In genomic region chr7:88544976-88545654, GRCm38 (mm10) we compare ENCODE assay signal across 16 mouse cellular contexts.
DNase-seq lines count a peak whose midpoint lies in the region; ATAC-seq and TF ChIP-seq lines count a peak whose summit lies in the region.
"Had no signal": no experiment of that assay in that cellular context is flagged by ENCODE, and none has a peak within 500 bp of the region (broad histone marks: within the 10 kb centered on the region; RNA-seq: fewer than 3 reads in every experiment).

No protein-coding gene starts in this region.

- H3K4me2 ChIP-seq in hindbrain, embryonic 13.5 days, result no peak overlapping the region
- H3K4me2 ChIP-seq in hindbrain, postnatal 0 days (ENCODE audit: low read depth, low read length), result no peak overlapping the region
- no peak overlapping the region for H3K4me2 ChIP-seq in neural tube, embryonic 12.5 days (replicated peaks)
- no peak overlapping the region for H3K4me2 ChIP-seq in hindbrain, embryonic 16.5 days (ENCODE audit: low read length)
- H3K4me2 ChIP-seq: embryonic facial prominence, embryonic 15.5 days; heart, embryonic 12.5 days; intestine, embryonic 15.5 days; limb, embryonic 15.5 days; liver, embryonic 13.5 days had no signal

- no peaks in the 10 kb centered on the region for H3K27me3 ChIP-seq in hindbrain, embryonic 13.5 days
- H3K27me3 ChIP-seq in hindbrain, postnatal 0 days (ENCODE audit: insufficient read depth, low read length), result no peaks in the 10 kb centered on the region
- no peaks in the 10 kb centered on the region for H3K27me3 ChIP-seq in neural tube, embryonic 12.5 days (replicated peaks)
- H3K27me3 ChIP-seq in hindbrain, embryonic 16.5 days (replicated peaks; ENCODE audit: control insufficient read depth, insufficient read depth, low read length), result no peaks in the 10 kb centered on the region
- H3K27me3 ChIP-seq: embryonic facial prominence, embryonic 15.5 days; heart, embryonic 12.5 days; intestine, embryonic 15.5 days; limb, embryonic 15.5 days; liver, embryonic 13.5 days; megakaryocyte, embryonic 14.5 days had no signal

- H3K36me3 ChIP-seq in hindbrain, embryonic 13.5 days, result no peaks in the 10 kb centered on the region
- H3K36me3 ChIP-seq in hindbrain, postnatal 0 days (ENCODE audit: insufficient read depth, low read length), result no peaks in the 10 kb centered on the region
- H3K36me3 ChIP-seq in neural tube, embryonic 12.5 days, result no peaks in the 10 kb centered on the region
- no peaks in the 10 kb centered on the region for H3K36me3 ChIP-seq in hindbrain, embryonic 16.5 days (ENCODE audit: control insufficient read depth, insufficient read depth, low read length)
- H3K36me3 ChIP-seq: embryonic facial prominence, embryonic 10.5 days; embryonic facial prominence, embryonic 15.5 days; heart, embryonic 12.5 days; intestine, embryonic 15.5 days; limb, embryonic 15.5 days; liver, embryonic 13.5 days had no signal

- TF ChIP-seq CTCF in hindbrain, postnatal 0 days (IDR thresholded peaks at IDR 0.05; ENCODE audit: low read depth), result no peak

- peak; percentile 28; the same call in 1 of the 2 replicates for ATAC-seq in hindbrain, embryonic 13.5 days (ENCODE audit: low FRiP score)
- no peak for ATAC-seq in hindbrain, postnatal 0 days
- ATAC-seq in neural tube, embryonic 12.5 days (ENCODE audit: low FRiP score, low read depth), result 0 out of 2 replicates have a peak, but pooled peaks have one; percentile 35
- peak; percentile 50; the same call in 1 of the 2 replicates for ATAC-seq in hindbrain, embryonic 16.5 days

- 36% methylated on average over 5 of the region's 5 CpGs for WGBS in hindbrain, embryonic 13.5 days
- WGBS in hindbrain, postnatal 0 days, result 27% methylated on average over 5 of the region's 5 CpGs
- WGBS in neural tube, embryonic 12.5 days, result 50% methylated on average over 5 of the region's 5 CpGs
- WGBS in hindbrain, embryonic 16.5 days, result 29% methylated on average over 5 of the region's 5 CpGs

- H3K4me1 ChIP-seq in hindbrain, embryonic 13.5 days (replicated peaks), result peaks cover 6% of the 10 kb centered on the region; the same call in 1 of the 2 replicates
- no peaks in the 10 kb centered on the region for H3K4me1 ChIP-seq in hindbrain, postnatal 0 days (ENCODE audit: insufficient read depth, low read length)
- no peaks in the 10 kb centered on the region for H3K4me1 ChIP-seq in neural tube, embryonic 12.5 days
- no peaks in the 10 kb centered on the region for H3K4me1 ChIP-seq in hindbrain, embryonic 16.5 days (ENCODE audit: control insufficient read depth, insufficient read depth, low read depth, low read length)
- H3K4me1 ChIP-seq: embryonic facial prominence, embryonic 10.5 days; embryonic facial prominence, embryonic 15.5 days; heart, embryonic 12.5 days; intestine, embryonic 15.5 days; limb, embryonic 15.5 days; liver, embryonic 13.5 days had no signal

- H3K27ac ChIP-seq in hindbrain, embryonic 13.5 days, result no peak overlapping the region
- H3K27ac ChIP-seq in hindbrain, postnatal 0 days, result no peak overlapping the region
- no peak overlapping the region for H3K27ac ChIP-seq in neural tube, embryonic 12.5 days
- H3K27ac ChIP-seq in hindbrain, embryonic 16.5 days (ENCODE audit: low read depth, low read length), result peak overlapping the region; percentile 29
- H3K27ac ChIP-seq: embryonic facial prominence, embryonic 10.5 days; embryonic facial prominence, embryonic 15.5 days; intestine, embryonic 15.5 days; limb, embryonic 15.5 days; liver, embryonic 13.5 days had no signal

- no peak overlapping the region for H3K9ac ChIP-seq in hindbrain, embryonic 13.5 days
- H3K9ac ChIP-seq in hindbrain, postnatal 0 days (replicated peaks; ENCODE audit: low read length), result no peak overlapping the region
- no peak overlapping the region for H3K9ac ChIP-seq in neural tube, embryonic 12.5 days
- H3K9ac ChIP-seq in hindbrain, embryonic 16.5 days (ENCODE audit: low read depth, low read length), result no peak overlapping the region
- H3K9ac ChIP-seq: embryonic facial prominence, embryonic 15.5 days; heart, embryonic 12.5 days; intestine, embryonic 15.5 days; limb, embryonic 15.5 days; liver, embryonic 13.5 days had no signal

- no peak overlapping the region for H3K4me3 ChIP-seq in hindbrain, embryonic 13.5 days
- no peak overlapping the region for H3K4me3 ChIP-seq in hindbrain, postnatal 0 days (ENCODE audit: low read length)
- H3K4me3 ChIP-seq in neural tube, embryonic 12.5 days, result no peak overlapping the region
- no peak overlapping the region for H3K4me3 ChIP-seq in hindbrain, embryonic 16.5 days (ENCODE audit: low read length)
- H3K4me3 ChIP-seq: embryonic facial prominence, embryonic 10.5 days; embryonic facial prominence, embryonic 15.5 days; heart, embryonic 12.5 days; intestine, embryonic 15.5 days; limb, embryonic 15.5 days; liver, embryonic 13.5 days; megakaryocyte, embryonic 14.5 days had no signal

- DNase-seq in hindbrain, postnatal 0 days (ENCODE audit: low spot score), result no peak
- DNase-seq in neural tube, embryonic 10.5 days (ENCODE audit: extremely low spot score, low spot score), result no peak
- no peak for DNase-seq in heart, adult 9 months (ENCODE audit: low spot score in 2 of 2)
- no peak for DNase-seq in cerebellum, adult 8-10 months
- DNase-seq: gastrocnemius, postnatal 25 days; heart, adult 11 months; liver, embryonic 13.5 days had no signal

- no peaks in the 10 kb centered on the region for H3K9me3 ChIP-seq in hindbrain, embryonic 13.5 days
- no peaks in the 10 kb centered on the region for H3K9me3 ChIP-seq in hindbrain, postnatal 0 days (ENCODE audit: low read length)
- H3K9me3 ChIP-seq in neural tube, embryonic 12.5 days, result no peaks in the 10 kb centered on the region
- H3K9me3 ChIP-seq in hindbrain, embryonic 16.5 days (ENCODE audit: control insufficient read depth, low read length), result no peaks in the 10 kb centered on the region
- H3K9me3 ChIP-seq: embryonic facial prominence, embryonic 10.5 days; embryonic facial prominence, embryonic 15.5 days; heart, embryonic 12.5 days; intestine, embryonic 15.5 days; limb, embryonic 15.5 days; liver, embryonic 13.5 days; megakaryocyte, embryonic 14.5 days had no signal
